Mouse (Mus musculus): ENCODE results near the gene Myo5c. TPM values are rescaled to one million over a fixed set of nuclear protein-coding genes. Genes with fewer than 3 reads are reported as not detected.

Gene Myo5c
- total RNA-seq, 2 experiments from 2014 or later, result 1.8 to 5.0 TPM

DNA sequence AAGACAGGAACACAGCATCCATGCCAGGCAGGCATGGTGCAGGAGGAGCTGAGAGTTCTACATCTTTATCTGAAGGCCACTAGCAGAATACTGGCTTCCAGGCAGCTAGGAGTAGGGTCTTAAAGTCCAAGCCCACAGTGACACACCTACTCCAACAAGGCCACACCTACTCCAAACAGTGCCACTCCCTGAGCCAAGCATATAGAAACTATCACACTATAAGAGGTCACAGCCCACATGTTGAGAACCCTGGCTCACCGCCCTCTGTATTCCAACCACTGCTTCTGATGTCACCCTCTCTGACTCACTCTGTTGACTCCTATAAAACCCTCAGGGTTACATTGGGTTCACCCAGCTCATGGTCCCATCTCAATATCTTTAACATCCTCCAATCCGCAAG lies 86.4 kb downstream of the Myo5c start:
- no peak for DNase-seq (ENCODE audit: low spot score in 2 of 2)

DNA sequence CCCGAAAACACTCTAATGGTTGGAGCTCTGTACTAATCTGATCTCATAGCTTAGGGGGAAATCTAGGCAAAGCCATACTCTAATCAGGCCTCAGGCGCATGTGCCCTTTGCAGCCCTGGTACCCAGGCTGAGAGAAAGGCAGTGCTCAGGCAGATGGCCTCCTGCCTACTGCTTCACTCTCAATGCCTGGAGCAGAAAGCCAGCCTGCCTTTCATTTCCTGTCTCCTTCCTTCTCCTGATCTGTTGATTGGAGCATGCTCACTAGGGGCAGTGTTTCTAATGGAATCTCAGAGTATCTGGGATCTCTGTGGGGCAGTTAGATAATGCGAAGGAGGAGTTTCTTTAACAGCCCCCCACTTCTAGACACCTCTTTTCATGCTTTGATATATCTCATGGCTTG lies 87.5 kb downstream of the Myo5c start:
- DNase-seq (ENCODE audit: low spot score in 2 of 2), result no peak

DNA sequence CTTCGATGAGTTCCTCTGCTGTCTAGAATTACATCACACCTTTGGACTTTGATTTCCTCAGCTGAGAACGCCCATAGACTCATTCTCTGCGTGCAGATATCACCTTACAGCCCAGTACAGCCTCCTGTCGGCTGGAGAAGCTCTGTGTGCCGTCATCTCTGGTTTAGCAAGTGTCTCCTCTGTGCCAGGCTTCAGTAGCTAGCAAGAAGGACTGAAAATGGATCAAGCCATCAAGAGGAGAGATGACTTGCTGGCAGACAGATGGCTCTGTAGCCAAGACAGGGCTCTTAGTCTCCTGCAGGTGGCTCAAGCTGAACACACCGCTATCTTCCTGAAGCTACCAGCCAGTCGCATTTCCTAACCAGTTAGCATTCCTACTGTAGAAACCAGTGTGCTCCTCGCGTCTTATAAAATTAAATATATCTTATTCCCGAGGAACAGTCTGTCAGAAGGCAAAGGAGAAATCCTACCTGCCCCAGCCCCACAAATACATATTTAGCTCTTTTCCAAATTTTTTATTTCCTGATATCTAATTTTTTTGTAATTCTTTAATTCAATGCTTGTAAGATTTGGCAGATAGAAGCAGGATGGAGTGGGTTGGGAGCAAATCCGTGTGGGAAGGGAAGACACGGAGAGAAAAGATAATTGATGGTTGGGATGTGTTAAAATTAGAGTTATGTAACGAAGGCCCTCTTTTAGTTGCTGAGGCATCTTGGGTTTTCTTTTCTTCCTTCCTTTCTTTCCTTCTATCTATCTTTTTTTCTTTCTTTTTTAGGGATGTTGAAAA lies 90.5 kb downstream of the Myo5c start:
- no peak for DNase-seq (ENCODE audit: low spot score in 2 of 2)

DNA sequence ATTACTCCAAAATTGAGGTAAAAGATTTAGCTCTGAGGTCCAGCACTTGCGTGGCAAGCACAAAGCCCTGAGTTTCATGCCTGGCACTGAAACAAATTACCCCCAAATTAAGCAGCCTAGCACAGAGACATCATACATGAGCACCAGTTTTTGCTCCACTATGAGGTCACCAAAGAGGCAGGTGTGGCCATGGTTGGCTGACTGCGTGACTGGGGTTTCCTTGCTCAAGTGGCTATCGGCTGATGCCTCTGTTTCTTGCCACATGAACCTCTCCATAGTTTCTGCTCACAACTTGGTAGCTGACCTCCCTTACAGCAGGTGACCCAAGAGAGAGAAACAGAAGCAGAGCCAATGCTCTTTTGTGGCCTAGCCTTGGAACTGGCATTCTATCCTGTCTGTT lies 96.2 kb downstream of the Myo5c start:
- no peak for DNase-seq (ENCODE audit: low spot score in 2 of 2)

DNA sequence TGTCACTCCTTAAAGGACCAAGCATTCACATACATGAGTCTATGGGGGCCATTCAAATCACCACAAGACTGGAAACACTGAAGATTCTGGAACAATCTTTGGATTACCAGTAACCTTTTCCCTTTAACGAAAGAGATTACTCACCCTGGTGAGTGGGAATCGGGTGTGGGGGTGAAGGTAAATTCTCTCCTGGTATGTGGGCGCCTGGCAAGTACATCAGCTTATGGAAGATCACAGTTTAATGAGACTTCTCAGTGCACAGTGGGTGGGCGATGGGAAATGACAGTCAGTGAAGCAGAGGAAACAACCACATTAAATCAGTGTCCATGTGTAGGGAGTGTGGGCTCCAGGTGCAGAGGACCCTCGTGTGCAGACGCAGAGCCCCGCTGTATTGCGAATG lies 99.0 kb downstream of the Myo5c start:
- no peak for DNase-seq (ENCODE audit: low spot score in 2 of 2)

DNA sequence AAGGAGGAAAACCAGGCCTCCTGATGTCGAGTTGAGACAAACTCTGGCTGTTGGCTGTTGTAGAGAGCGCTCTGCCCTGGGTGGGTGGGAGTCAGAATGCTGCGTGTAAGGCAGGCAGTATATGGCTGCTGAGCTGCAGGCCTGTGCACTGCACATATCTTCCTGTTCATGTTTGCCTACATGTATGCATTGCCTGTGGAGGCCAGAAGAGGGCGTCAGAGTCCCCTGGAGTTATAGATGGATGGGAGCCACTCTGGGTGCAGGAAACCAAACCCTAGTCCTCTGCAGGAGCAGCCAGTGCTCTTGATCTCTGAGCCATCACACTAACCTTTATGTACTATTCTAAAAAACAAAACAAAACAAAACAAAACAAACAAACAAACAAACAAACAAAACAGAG lies 102.6 kb downstream of the Myo5c start:
- no peak for DNase-seq (ENCODE audit: low spot score in 2 of 2)

DNA sequence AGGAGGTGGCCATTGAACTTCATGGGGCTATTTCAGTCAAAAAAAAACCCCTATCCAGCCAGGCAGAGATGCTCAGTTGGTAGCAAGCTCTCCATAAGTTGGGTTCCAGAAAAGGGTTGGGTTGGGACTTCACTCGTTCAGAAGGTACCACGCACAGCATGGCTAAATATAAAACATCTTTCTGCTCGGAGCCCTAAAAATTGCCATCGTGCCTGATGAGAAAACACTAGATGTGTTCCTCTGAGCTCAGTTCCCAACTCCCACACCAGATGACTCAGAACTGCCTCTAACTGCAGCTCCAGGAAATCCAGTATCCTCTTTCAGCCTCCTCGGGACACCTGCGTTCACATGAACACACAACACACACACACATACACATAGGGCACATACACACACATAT lies 106.2 kb downstream of the Myo5c start:
- no peak for DNase-seq (ENCODE audit: low spot score in 2 of 2)

DNA sequence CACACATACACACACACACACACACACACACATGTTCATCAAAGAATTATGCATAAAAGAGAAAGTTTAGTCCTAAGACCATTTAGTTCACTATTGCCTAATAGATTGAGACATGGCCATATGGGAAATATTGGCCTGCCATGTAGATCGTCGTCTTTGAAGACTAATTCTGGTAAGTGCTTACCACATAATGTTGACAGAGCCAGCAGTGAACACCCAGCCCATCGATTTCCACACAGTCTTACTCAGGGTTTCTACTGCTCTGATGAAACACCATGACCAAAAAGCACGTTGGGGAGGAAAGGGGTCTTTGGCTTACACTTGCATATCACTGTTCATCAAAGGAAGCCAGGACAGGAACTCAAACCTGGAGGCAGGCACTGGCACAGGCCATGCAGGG lies 110.6 kb downstream of the Myo5c start:
- no peak for DNase-seq (ENCODE audit: low spot score in 2 of 2)

DNA sequence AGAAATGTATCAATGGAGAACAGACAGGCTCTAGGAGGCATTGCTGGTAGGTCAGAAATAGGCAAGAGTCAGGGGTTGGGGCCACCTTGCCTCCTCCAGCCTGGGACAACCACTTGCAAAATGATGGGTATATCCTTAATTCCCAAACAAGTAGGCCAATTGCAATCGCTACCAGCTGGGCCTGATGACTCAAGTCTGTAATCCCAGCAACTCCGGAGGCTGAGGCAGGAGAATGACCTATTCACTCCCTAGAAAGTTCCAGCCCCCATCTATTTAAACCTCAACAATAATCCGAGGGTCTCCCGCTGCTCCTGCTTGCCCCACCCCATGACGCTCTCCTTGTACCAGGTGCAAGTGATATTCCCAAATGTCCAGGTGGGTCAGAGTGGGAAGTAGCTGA lies 115.6 kb downstream of the Myo5c start, which contains the start of gene Bcl2l10:
TSS of gene Bcl2l10 (plus strand) at position 301 of the 400 bp plus-strand sequence.
- DNase-seq (ENCODE audit: low spot score in 2 of 2), result no peak

DNA sequence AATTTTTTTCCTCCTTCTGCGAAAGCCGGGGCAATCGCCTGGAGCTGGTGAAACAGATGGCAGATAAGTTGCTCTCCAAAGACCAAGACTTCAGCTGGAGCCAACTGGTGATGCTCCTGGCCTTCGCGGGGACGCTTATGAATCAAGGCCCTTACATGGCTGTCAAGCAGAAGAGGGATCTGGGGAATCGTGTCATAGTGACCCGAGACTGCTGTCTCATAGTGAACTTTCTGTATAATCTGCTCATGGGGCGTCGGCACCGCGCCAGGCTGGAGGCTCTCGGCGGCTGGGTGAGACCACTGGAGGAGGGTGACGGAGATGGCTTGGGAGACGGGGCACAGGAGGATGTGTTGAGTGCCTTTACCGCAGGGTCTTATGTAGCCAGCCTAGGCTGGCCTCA lies 116.2 kb downstream of the Myo5c start:
- no peak for DNase-seq (ENCODE audit: low spot score in 2 of 2)

DNA sequence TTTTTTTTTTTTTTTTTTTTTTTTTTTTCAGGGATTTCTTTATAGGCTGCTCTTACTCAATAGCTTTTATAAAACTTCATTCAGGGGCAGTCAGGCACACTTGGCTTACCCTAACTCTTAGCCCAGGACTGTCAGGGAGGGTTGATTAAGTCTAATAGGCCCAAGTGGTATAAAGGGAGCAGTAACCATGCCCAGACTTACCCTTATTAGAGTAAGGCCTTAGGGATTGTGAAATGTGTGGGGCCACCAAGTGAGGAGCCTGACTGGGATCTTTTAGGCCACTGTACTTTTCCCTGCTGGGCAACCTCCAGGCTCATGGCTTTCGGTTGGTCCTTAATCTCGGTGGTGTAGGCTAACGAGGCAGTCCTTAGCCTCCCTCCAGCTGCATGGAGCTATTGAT lies 116.8 kb downstream of the Myo5c start:
- no peak for DNase-seq (ENCODE audit: low spot score in 2 of 2)

DNA sequence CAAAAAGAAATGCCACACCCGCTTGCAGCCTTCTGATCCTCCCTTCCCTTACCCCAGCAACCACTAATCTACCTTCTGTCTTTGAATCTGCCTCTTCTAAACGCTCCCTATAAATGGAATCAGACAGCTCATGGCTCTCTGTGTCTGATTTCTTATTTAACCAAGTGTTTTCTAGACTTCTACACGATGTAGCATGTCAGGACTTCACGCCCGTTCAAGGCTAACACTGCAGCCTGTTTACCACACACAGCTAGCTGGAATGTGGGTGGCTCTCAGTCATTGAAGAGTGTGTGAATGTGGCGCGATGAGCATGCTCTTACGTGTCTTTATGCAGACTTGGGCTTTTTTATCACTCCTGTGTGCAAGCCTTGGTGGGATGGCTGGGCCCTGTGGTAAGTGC lies 121.3 kb downstream of the Myo5c start:
- DNase-seq (ENCODE audit: low spot score in 2 of 2), result no peak

Other genes starting within 250 kb of the Myo5c start
- gene Arpp19, start 194.4 kb upstream of the Myo5c start, total RNA-seq (2021), result 100 to 1,000 TPM; 246 to 283 TPM
- gene Myo5a, start 161.0 kb upstream of the Myo5c start, total RNA-seq (2021), result 10 to 100 TPM; 33.6 to 37.9 TPM
- gene Gnb5, start 74.3 kb downstream of the Myo5c start, total RNA-seq (2021), result 10 to 100 TPM; 33.8 to 37.2 TPM
- under 1 TPM in 1 of 2 experiments, not detected in 1; 0.25 TPM for gene Bcl2l10, start 115.7 kb downstream of the Myo5c start, total RNA-seq (2021)
- gene Mapk6, start 178.0 kb downstream of the Myo5c start, total RNA-seq (2021), result 10 to 100 TPM; 45.4 to 46.7 TPM
- 10 to 100 TPM; 36.0 to 37.0 TPM for gene Leo1, start 209.5 kb downstream of the Myo5c start, total RNA-seq (2021)